Mouse (Mus musculus): ENCODE measurements around the gene Vim.
"Not testable (repeated sequence)": the region's sequence is repeated elsewhere in the genome, so short reads cannot be mapped to it uniquely, and the experiment has no call there.

The Vim gene

GRCm38 (mm10) chr2:13572101-13572553 is 1.6 kb upstream of the Vim start:
- DNase-seq: no peak

DNA sequence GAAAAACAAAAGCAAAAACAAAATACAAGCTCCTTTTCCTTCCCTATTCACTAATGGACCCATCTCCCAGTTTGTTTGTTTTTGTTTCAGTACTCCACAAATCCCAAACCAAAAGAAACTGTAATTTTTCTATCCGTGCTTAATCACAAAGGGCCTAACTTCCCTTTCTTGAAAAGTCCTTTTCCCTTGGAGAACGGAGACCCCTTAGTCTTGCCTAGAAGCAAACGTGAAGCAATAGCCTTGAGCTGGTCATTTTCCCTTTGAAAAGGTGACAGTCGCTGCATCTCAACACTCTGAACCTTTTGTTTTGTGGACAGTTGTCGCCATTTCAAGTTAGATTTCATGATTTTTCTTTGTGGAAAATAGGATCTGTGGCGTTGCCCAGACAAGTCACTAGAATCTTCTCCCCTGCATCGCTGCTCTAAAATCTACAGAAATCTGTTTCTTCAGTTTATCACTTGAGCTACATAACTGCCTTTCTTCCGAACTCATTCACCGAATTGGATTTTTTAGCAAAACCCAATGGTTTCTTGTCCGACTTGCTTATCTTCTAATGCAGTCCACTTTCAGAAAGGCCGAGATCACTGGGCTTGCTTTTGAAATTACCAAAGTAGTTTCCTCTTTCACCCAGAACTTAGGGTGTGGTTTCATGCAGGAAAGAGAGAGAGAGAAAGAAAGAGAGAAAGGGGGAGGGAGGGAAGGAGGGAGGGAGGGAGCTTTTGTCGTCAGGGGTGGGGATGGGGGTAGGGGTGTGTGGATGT is 900 bp upstream of the Vim start:
- DNase-seq: no peak

- DNase-seq: peak; percentile 67
These were observed 506 bp downstream of the Vim start for GRCm38 (mm10) chr2:13574066-13574800.

DNA sequence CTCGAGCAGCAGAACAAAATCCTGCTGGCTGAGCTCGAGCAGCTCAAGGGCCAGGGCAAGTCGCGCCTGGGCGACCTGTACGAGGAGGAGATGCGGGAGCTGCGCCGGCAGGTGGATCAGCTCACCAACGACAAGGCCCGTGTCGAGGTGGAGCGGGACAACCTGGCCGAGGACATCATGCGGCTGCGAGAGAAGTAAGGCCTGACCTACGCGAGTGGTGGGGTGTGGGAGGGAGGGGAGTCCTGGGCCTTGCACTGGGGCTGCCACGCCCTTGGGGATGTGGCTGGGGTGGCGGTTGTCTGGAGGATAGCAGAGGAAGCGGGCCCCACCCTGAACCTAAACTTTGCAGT is 1.0 kb downstream of the Vim start:
- DNase-seq: peak; percentile 65

DNA sequence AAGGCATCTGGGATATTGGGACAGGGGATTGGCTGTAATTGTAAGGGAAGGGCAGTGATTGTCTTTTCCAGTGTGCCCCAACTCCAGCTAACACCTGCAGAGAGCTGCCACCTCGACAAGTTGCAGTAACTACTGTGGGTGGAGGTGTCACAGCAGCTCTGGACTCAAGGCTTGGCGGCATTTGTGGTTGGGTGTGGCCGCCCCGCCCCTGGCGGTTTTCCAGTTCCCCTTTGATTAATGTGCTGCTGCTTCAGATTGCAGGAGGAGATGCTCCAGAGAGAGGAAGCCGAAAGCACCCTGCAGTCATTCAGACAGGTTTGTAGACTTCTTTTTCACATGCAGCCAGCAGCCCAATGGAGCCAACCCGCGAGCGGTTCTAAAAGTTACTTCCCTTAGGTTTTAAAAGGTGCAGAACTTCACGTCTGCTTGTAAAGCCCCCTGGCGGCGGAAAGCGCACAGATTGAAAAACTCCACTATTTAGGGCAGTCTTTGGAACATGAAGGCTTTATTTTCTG is 1.6 kb downstream of the Vim start:
- peak; percentile 91 for DNase-seq

GRCm38 (mm10) chr2:13575926-13576325 is 2.2 kb downstream of the Vim start:
- no peak for DNase-seq

- no peak for DNase-seq
These were observed 3.7 kb downstream of the Vim start for GRCm38 (mm10) chr2:13577399-13577798.

DNA sequence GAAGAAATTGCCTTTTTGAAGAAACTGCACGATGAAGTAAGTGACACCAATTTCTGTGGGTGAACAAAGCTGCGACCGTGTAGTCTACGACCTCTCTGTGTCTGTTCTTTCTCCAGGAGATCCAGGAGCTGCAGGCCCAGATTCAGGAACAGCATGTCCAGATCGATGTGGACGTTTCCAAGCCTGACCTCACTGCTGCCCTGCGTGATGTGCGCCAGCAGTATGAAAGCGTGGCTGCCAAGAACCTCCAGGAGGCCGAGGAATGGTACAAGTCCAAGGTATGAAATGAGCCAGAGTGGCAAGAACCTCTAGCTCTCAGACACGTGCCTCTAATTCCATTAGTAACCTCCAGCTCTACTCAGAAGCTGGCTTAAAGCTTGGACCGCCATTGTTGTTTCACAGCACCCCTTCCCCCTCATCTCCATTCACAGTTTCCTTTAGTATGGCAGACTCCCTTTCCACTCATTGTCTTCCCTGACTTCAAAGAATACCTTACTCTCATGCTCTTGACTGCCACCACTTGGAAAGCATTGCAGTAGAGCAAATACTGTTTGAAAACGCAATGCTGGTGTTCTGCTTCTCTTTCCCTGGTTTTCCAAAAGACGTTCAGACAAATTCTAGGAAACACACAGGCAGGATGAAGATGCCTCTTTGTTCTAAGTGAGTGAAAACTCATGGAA is 4.9 kb downstream of the Vim start:
- DNase-seq: no peak

DNA sequence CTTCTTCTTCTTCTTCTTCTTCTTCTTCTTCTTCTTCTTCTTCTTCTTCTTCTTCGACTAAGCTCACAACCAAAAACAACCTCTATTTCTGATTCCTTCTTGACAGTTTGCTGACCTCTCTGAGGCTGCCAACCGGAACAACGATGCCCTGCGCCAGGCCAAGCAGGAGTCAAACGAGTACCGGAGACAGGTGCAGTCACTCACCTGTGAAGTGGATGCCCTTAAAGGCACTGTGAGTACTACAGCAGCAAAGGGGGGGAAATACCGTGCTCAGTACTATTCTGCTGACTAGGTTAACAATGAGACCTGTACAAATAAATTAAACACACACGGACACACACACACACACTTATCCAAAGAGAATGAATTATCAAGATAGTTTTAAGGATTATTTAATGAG is 5.6 kb downstream of the Vim start:
- DNase-seq: no peak

- DNase-seq: peak; percentile 61
These were observed 6.3 kb downstream of the Vim start for GRCm38 (mm10) chr2:13579991-13580390.

GRCm38 (mm10) chr2:13582184-13582583 is 8.5 kb downstream of the Vim start:
- no peak for DNase-seq

- DNase-seq: not testable (repeated sequence)
These were observed 10.0 kb downstream of the Vim start for GRCm38 (mm10) chr2:13583746-13584145.

- no peak for DNase-seq
These were observed 19.6 kb downstream of the Vim start for GRCm38 (mm10) chr2:13593328-13593727.

GRCm38 (mm10) chr2:13596965-13597656 is 23.4 kb downstream of the Vim start:
- DNase-seq: no peak

- DNase-seq: no peak
These were observed 24.4 kb downstream of the Vim start for GRCm38 (mm10) chr2:13598166-13598565.

DNA sequence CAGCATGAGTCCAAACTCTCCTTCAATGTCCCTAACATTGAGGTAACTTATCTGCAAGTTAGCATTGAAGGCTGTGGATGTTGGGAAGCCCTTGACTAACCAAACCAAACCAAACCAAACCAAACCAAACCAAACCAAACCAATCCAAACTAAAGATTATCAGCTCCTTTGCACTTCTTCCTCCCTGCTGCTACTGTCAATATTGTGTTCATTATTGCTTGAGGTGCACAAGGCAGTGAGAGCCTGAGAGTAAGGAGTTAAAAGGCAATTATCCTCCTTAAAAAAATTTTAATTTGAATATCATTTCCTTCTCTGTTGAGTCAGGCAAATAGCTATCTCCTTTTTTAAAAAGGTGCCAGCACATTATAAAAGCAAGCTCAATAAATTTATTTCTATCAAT is 29.4 kb downstream of the Vim start:
- DNase-seq: no peak

- DNase-seq: not testable (repeated sequence)
These were observed 29.9 kb downstream of the Vim start for GRCm38 (mm10) chr2:13603636-13604035.

GRCm38 (mm10) chr2:13630136-13630832 is 56.6 kb downstream of the Vim start:
- DNase-seq: no peak

All from thymus, postnatal 4 days (tissue).